Mouse (Mus musculus) C2C12 (cell line): ENCODE results near the gene H2-T3.

Source experiments
- CEBPB ChIP-seq: IDR thresholded peaks from one replicate; pipeline ENCODE4 v1.6.1; 2011; ENCODE audit warnings: low read depth, mild to moderate bottlenecking, control low read depth, moderate library complexity
- CTCF ChIP-seq: IDR thresholded peaks from one replicate; pipeline ENCODE4 v1.5.1; 2011; ENCODE audit not compliant: control insufficient read depth, insufficient read depth, insufficient read length

- no peak for TF ChIP-seq CTCF
- TF ChIP-seq CEBPB, result no peak
Observed at GRCm38 (mm10) chr17:36225231-36225824, 35.2 kb upstream of the H2-T3 start.
